Mouse (Mus musculus) liver, embryonic 14.5 days (tissue): ENCODE results near the gene Iffo1. TPM values are rescaled to one million over a fixed set of nuclear protein-coding genes. Genes with fewer than 3 reads are reported as not detected.
A peak's percentile ranks its signal among the peaks of the same experiment; 100 is the strongest.

Experiments
- ATAC-seq: fragments of 200-750 bp; cut with Nextera tagmentation; 2 replicates; pipeline ENCODE4 v1.8.0; 2017; ENCODE audit warnings: moderate number of reproducible peaks, mild to moderate bottlenecking, moderate library complexity; ENCODE audit not compliant: insufficient read depth
- DNase-seq, 3 experiments: peaks; one replicate each; pipeline ENCODE4 v3.0.0-alpha.2; 2012 to 2013; ENCODE audit warnings: low read depth in 3 of 3, low spot score in 3 of 3
- H3K27ac ChIP-seq: fragments of 300-500 bp; sonication (generic); 2 replicates; pipeline ENCODE4 v1.5.1; 2014; ENCODE audit warnings: moderate library complexity, mild to moderate bottlenecking, control low read depth, inconsistent platforms
- H3K27me3 ChIP-seq: fragments of 300-500 bp; sonication (generic); 2 replicates; pipeline ENCODE4 v1.6.1; 2014; ENCODE audit warnings: mild to moderate bottlenecking, low read length, moderate library complexity; ENCODE audit not compliant: control insufficient read depth, insufficient read depth
- H3K36me3 ChIP-seq: fragments of 300-500 bp; sonication (generic); replicated peaks from 2 replicates; pipeline ENCODE4 v1.6.1; 2014; ENCODE audit warnings: low read depth; ENCODE audit not compliant: control insufficient read depth, insufficient read depth
- H3K4me1 ChIP-seq, 2 experiments: fragments of 200-500 bp in 1 of 2; fragments of 300-500 bp in 1 of 2; sonication (generic) in 1 of 2; replicated peaks; 2 replicates each; pipeline ENCODE4 v1.6.1; 2012 to 2014; ENCODE audit warnings: antibody characterized with exemption in 1 of 2, inconsistent platforms in 1 of 2, low read length in 1 of 2; ENCODE audit not compliant: control insufficient read depth in 2 of 2, insufficient read depth in 2 of 2
- H3K4me2 ChIP-seq: fragments of 300-500 bp; sonication (generic); 2 replicates; pipeline ENCODE4 v1.6.1; 2014; ENCODE audit warnings: low read depth, mild to moderate bottlenecking, control low read depth, moderate library complexity
- H3K4me3 ChIP-seq, 2 experiments: fragments of 200-500 bp in 1 of 2; fragments of 300-500 bp in 1 of 2; sonication (generic) in 1 of 2; 2 replicates each; pipeline ENCODE4 v1.5.1; 2012 to 2014; ENCODE audit warnings: low read depth in 2 of 2, low read length in 2 of 2, mild to moderate bottlenecking in 2 of 2, control low read depth in 1 of 2, inconsistent platforms in 1 of 2, moderate library complexity in 1 of 2; ENCODE audit not compliant: insufficient read depth in 1 of 2
- H3K9ac ChIP-seq: fragments of 300-500 bp; sonication (generic); replicated peaks from 2 replicates; pipeline ENCODE4 v1.6.1; 2014; ENCODE audit warnings: mild to moderate bottlenecking, control low read depth, moderate library complexity
- H3K9me3 ChIP-seq: fragments of 300-500 bp; sonication (generic); 2 replicates; pipeline ENCODE4 v1.6.1; 2016; ENCODE audit warnings: low read length, mixed read lengths; ENCODE audit not compliant: control insufficient read depth
- CTCF ChIP-seq: IDR thresholded peaks from 2 replicates; pipeline ENCODE4 v1.5.1; 2016; ENCODE audit warnings: antibody characterized with exemption, low read depth, control low read depth
- EP300 ChIP-seq: IDR thresholded peaks from 2 replicates; pipeline ENCODE4 v1.6.1; 2016; ENCODE audit warnings: antibody characterized with exemption, low read depth
- WGBS: fragments of 180-500 bp; shearing (Covaris S2); extraction: QIAGEN DNeasy Blood & Tissue Kit; methylation state at CpG from one replicate; pipeline ENCODE4 v1.1.7; 2014; ENCODE audit not compliant: insufficient replicate concordance; 5-methylcytosine and 5-hydroxymethylcytosine counted together
- polyA plus RNA-seq, 2 experiments: library from polyadenylated mRNA; depleted of rRNA in 1 of 2; stranded (reverse) in 1 of 2; unstranded in 1 of 2; fragments of >200 nt; fragmentation: Nextera tagmentation in 1 of 2; extraction: Ambion mirVana in 1 of 2; gene quantifications; 2 replicates each; pipeline versions ENCODE4 v1.2.1 to v1.2.3; 2012 to 2014

The Iffo1 gene
- polyA plus RNA-seq, 2 experiments, result 1.8 to 6.0 TPM

DNA sequence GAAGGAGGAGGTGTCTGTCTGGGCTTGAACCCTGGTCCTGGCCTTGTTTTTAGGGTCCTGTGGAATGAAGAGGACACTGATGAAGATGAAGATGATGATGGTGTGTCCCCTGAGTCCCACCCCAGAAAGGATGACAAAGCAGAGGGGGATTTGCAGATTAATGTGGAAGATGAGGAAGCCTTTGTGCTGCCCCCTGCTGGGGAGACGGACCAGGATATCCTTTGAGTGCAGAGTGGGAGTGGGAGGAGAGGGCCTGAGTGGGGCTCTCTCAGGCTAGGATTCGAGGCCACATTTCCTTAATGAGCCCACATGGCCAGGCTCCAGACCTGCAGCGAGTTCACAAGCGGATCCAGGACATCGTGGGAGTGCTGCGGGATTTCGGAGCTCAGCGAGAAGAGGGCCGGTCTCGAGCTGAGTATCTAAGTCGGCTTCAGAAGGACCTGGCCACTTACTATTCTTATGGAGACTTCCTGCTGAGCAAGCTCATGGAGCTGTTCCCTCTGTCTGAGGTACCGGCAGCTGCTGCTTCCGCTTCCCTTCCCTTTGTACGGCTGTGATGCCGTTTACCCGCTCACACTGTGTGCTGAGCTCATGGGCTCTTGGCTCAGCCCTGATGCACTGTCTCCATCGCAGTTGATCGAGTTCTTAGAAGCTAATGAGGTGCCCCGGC lies 7.9 kb upstream of the Iffo1 start:
- H3K9me3 ChIP-seq, result no peaks in the 10 kb centered on the region
- peaks cover 3 to 5% of the 10 kb centered on the region in 2 experiments; a peak in 2 of 4 replicates for H3K4me1 ChIP-seq
- H3K27ac ChIP-seq, result no peak overlapping the region
- ATAC-seq (no peak), DNase-seq (no peak)
- 83% methylated on average over 19 of the region's 19 CpGs for WGBS
- H3K27me3 ChIP-seq, result no peaks in the 10 kb centered on the region
- H3K4me2 ChIP-seq, result no peak overlapping the region
- no peak for TF ChIP-seq EP300
- peak; percentile 75 for TF ChIP-seq CTCF
- peaks cover 80% of the 10 kb centered on the region for H3K36me3 ChIP-seq
- no peak overlapping the region for H3K9ac ChIP-seq
- no peak overlapping the region for H3K4me3 ChIP-seq

GRCm38 (mm10) chr6:125139747-125140146 lies 5.3 kb upstream of the Iffo1 start:
- DNase-seq (no peak), ATAC-seq (no peak)
- no peak overlapping the region for H3K4me3 ChIP-seq
- 77% methylated on average over 7 of the region's 7 CpGs for WGBS
- no peak for TF ChIP-seq CTCF
- TF ChIP-seq EP300, result no peak
- H3K36me3 ChIP-seq, result peaks cover 69% of the 10 kb centered on the region
- H3K9me3 ChIP-seq, result no peaks in the 10 kb centered on the region
- H3K27ac ChIP-seq, result no peak overlapping the region
- H3K4me2 ChIP-seq, result no peak overlapping the region
- no peak overlapping the region for H3K9ac ChIP-seq
- peaks cover 3 to 4% of the 10 kb centered on the region in 2 experiments; a peak in 3 of 4 replicates for H3K4me1 ChIP-seq
- H3K27me3 ChIP-seq, result no peaks in the 10 kb centered on the region

DNA sequence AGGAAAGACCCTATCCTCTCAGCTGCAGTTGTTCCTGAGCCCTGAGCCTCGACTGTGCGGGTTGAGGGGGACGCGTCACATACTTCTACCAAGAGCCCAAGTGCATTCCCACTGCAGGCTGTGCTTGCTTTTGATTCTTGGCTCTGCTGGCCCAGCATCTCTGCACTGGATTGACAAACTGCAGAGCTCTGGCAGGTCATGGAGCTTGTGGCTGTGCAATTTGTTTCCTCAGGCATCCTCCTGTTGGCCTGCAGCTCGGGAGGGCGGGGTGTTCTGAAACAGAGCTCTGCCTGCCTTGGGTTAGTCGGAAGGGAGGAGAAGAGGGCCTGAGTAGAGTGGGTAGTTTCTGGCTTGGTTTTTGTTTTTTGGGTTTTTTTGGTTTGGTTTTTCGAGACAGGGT lies 2.6 kb upstream of the Iffo1 start:
- Histone ChIP-seq H3K4me3 (no peak overlapping the region), H3K27ac (no peak overlapping the region), H3K27me3 (no peaks in the 10 kb centered on the region), H3K9ac (no peak overlapping the region), H3K4me1 (peaks cover 16 to 20% of the 10 kb centered on the region in 2 experiments), H3K36me3 (peaks cover 48% of the 10 kb centered on the region), H3K9me3 (no peaks in the 10 kb centered on the region), H3K4me2 (no peak overlapping the region)
- no peak for DNase-seq
- ATAC-seq, result no peak
- no peak for TF ChIP-seq EP300
- no peak for TF ChIP-seq CTCF
- 87% methylated on average over 8 of the region's 8 CpGs for WGBS

DNA sequence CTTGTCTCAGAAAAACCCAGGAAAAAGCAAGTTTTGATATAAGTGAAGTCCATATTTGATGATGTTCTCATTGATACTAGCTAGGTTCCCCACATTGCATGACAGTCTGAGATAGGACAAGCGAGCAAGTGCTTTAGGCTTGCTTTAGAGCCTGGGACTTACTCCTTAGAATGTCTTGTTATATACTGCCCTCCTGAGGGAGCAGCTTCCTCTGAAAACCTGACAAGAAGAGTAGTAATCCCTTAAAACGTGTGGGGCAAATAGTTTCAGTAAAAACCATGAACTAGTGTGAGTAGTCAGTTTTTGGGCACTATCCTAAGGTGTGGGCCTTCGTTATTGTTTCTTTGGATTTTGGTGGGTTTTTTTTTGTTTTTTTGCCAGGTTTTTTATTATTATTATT lies 1.9 kb upstream of the Iffo1 start:
- Histone ChIP-seq H3K27me3 (no peaks in the 10 kb centered on the region), H3K9ac (no peak overlapping the region), H3K4me1 (peaks cover 18 to 24% of the 10 kb centered on the region in 2 experiments), H3K9me3 (no peaks in the 10 kb centered on the region), H3K27ac (no peak overlapping the region), H3K4me2 (no peak overlapping the region), H3K36me3 (peaks cover 43% of the 10 kb centered on the region), H3K4me3 (no peak overlapping the region)
- 64% methylated on average over 3 of the region's 3 CpGs for WGBS
- TF ChIP-seq CTCF, result no peak
- TF ChIP-seq EP300, result no peak
- no peak for ATAC-seq
- DNase-seq, result no peak

- Histone ChIP-seq H3K4me2 (no peak overlapping the region), H3K27ac (no peak overlapping the region), H3K4me1 (peaks cover 18 to 29% of the 10 kb centered on the region in 2 experiments), H3K4me3 (no peak overlapping the region), H3K36me3 (peaks cover 37% of the 10 kb centered on the region), H3K9me3 (no peaks in the 10 kb centered on the region), H3K27me3 (no peaks in the 10 kb centered on the region), H3K9ac (no peak overlapping the region)
- WGBS, result 80% methylated on average over 9 of the region's 9 CpGs
- no peak for TF ChIP-seq EP300
- no peak for TF ChIP-seq CTCF
- DNase-seq (no peak), ATAC-seq (no peak)
Observed at GRCm38 (mm10) chr6:125143904-125144303, 1.1 kb upstream of the Iffo1 start.
